Mouse (Mus musculus) spleen, adult 2 months (tissue): ENCODE data around the gene Apbb1. TPM values are rescaled to one million over a fixed set of nuclear protein-coding genes. Genes with fewer than 3 reads are reported as not detected.

ENCODE experiments used
- DNase-seq, 2 experiments: peaks; one replicate each; pipeline versions ENCODE4 v3.0.0 to v3.0.0-alpha.2; 2012 to 2021; ENCODE audit warnings: low spot score in 2 of 2, low read depth in 1 of 2
- H3K27ac ChIP-seq: fragments of 200-500 bp; 2 replicates; pipeline ENCODE4 v1.5.1; 2012; ENCODE audit warnings: low read length, inconsistent platforms; ENCODE audit not compliant: insufficient read depth
- H3K27me3 ChIP-seq: fragments of 200-500 bp; 2 replicates; pipeline ENCODE4 v1.6.1; 2012; ENCODE audit warnings: mild to moderate bottlenecking, moderate library complexity, low read length, inconsistent platforms; ENCODE audit not compliant: control insufficient read depth, insufficient read depth
- H3K36me3 ChIP-seq: fragments of 200-500 bp; 2 replicates; pipeline ENCODE4 v1.6.1; 2012; ENCODE audit warnings: mild to moderate bottlenecking, low read length, inconsistent platforms; ENCODE audit not compliant: control insufficient read depth, insufficient read depth
- H3K4me1 ChIP-seq: fragments of 200-500 bp; 2 replicates; pipeline ENCODE4 v1.6.1; 2011; ENCODE audit warnings: inconsistent platforms; ENCODE audit not compliant: control insufficient read depth, insufficient read depth, insufficient read length
- H3K4me3 ChIP-seq: fragments of 200-500 bp; 2 replicates; pipeline ENCODE4 v1.5.1; 2011; ENCODE audit warnings: mild to moderate bottlenecking, inconsistent platforms; ENCODE audit not compliant: insufficient read depth, insufficient read length; ENCODE audit errors: extremely low read depth
- CTCF ChIP-seq: fragments of 200-500 bp; IDR thresholded peaks from 2 replicates; pipeline ENCODE4 v1.5.1; 2011; ENCODE audit warnings: mild to moderate bottlenecking, inconsistent platforms; ENCODE audit not compliant: insufficient read depth, insufficient read length, insufficient replicate concordance; ENCODE audit errors: extremely low read depth
- POLR2A ChIP-seq: fragments of 200-500 bp; IDR thresholded peaks from 2 replicates; pipeline ENCODE4 v1.6.1; 2011; ENCODE audit warnings: low read depth, low read length, inconsistent platforms
- WGBS: fragments of 180-500 bp; shearing (Covaris S2); methylation state at CpG from one replicate; pipeline ENCODE4 v1.1.7; 2018; 5-methylcytosine and 5-hydroxymethylcytosine counted together
- polyA plus RNA-seq: library from polyadenylated mRNA; depleted of rRNA; stranded (reverse); fragments of >200 nt; gene quantifications from 2 replicates; pipeline ENCODE4 v1.2.3, GENCODE M21; 2012; rRNA removed

The Apbb1 gene
- polyA plus RNA-seq, result 9.9 and 12.7 TPM in 2 replicates

DNA sequence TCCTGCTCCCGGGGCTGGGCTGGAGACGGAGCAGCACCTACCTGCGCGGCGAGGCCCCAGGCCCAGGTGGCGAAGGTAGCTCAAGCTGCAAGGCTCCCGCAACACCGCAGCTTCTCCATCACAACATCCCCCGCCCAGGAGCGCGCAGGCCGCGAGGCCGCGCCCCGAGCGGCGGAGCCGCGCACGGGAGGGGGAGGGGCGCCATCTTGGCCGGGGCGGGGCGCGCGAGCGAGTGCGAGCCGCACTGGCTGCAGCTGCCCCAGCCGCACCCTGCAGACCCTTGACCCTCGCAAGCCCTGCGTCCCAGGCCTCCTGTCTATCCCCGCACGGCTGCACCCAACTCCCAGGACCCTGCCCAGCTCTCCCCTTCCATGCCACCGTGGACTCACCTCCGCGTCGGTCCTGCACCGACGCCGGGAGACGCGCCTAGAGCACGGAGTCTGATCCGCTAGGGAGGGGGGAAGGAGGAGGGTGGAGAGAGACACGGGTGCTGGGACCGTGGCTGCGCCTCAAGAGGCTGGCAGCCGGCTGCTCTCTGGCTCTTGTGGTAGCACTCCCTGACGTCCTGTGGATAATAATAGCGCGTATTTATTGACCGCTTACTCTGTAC lies at the start of gene Apbb1:
TSS of gene Apbb1 (minus strand) at position 560 of the 610 bp plus-strand sequence.
- Histone ChIP-seq H3K4me3 (peak within 1 kb of the TSS; percentile 83), H3K27ac (no peak within 1 kb of the TSS), H3K4me1 (peaks cover 2% of the 10 kb centered on the region; the same call in 1 of the 2 replicates), H3K27me3 (peaks cover 5% of the 10 kb centered on the region), H3K36me3 (no peaks in the 10 kb centered on the region)
- TF ChIP-seq POLR2A, result no peak
- no peak for TF ChIP-seq CTCF
- peak; percentile 15 to 32 for DNase-seq
- 1% methylated on average over 54 of the region's 54 CpGs for WGBS

GRCm38 (mm10) chr7:105628633-105629032 lies 47.2 kb upstream of the Apbb1 start:
- no peak overlapping the region for H3K27ac ChIP-seq

GRCm38 (mm10) chr7:105625397-105625796 lies 43.9 kb upstream of the Apbb1 start:
- no peaks in the 10 kb centered on the region for H3K27me3 ChIP-seq
- no peaks in the 10 kb centered on the region for H3K36me3 ChIP-seq
- 86% methylated on average over 6 of the region's 6 CpGs for WGBS
- H3K4me3 ChIP-seq, result no peak overlapping the region
- no peak overlapping the region for H3K27ac ChIP-seq
- DNase-seq, result no peak
- H3K4me1 ChIP-seq, result peaks cover 6% of the 10 kb centered on the region
- no peak for TF ChIP-seq CTCF
- TF ChIP-seq POLR2A, result no peak

More at GRCm38 (mm10) chr7:105628633-105629032, 47.2 kb upstream of the Apbb1 start:
- TF ChIP-seq CTCF, result no peak
- no peak for TF ChIP-seq POLR2A
- Histone ChIP-seq H3K4me1 (peaks cover 8% of the 10 kb centered on the region), H3K4me3 (no peak overlapping the region), H3K27me3 (0 out of 2 replicates have a peak, but pooled peaks cover 2% of the 10 kb centered on the region), H3K36me3 (no peaks in the 10 kb centered on the region)
- 15% methylated on average over 3 of the region's 3 CpGs for WGBS
- DNase-seq, result no peak

DNA sequence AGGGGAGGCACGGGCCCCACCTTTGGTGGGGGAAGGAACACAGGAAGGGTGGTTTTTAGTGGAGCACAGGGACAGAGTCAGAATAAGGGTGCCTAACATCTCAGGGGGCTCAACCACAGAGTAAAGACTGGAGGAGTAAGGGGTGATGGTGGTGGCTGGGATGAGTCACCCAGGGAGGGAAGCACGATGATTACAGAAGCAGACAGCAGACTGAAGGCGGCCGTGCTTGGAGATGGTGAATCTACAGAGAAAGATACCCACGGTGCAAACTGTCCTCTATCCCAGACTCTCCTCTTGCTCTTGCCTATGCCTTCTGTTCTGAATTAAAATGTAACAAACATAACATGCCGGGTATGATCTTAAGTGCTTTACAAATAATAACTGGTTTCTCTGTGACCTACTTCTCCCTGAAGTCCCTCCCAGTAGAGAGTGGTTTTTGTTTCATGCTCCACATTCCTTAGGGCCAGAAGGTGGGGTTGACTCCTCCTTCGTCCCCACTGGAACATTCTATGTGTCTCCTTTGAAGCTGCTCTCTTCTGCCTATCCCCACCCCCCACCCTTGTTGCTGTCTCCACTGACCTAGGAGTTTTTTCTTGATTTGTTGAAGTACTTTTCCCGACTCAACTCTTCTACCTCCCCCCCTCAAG lies 40.3 kb upstream of the Apbb1 start:
- no peak overlapping the region for H3K27ac ChIP-seq
- no peak for TF ChIP-seq POLR2A
- no peak for TF ChIP-seq CTCF
- no peak overlapping the region for H3K4me3 ChIP-seq
- 85% methylated on average over 8 of the region's 8 CpGs for WGBS
- no peaks in the 10 kb centered on the region for H3K27me3 ChIP-seq
- no peaks in the 10 kb centered on the region for H3K4me1 ChIP-seq
- H3K36me3 ChIP-seq, result peaks cover 8% of the 10 kb centered on the region
- DNase-seq, result no peak

DNA sequence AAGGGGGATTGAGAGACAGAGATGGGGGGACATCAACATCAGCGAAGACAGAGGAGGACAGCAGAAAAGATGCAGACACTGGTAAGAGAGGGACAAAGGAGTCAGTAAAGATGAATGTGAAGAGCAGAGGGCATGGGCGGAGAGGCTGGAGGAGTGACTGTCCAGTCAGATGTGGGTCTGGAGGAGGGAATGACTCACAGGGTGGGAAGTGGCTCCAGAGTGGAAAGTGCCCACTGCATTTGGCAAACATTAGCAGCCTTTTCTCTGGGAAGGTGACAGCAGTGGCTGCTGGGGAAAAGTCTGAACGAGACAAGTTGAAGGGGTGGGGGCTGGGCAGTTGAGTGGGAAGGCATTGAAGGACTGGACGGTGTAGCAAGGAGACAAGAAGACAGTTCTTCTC lies 39.6 kb upstream of the Apbb1 start:
- Histone ChIP-seq H3K4me1 (no peaks in the 10 kb centered on the region), H3K27me3 (no peaks in the 10 kb centered on the region), H3K27ac (no peak overlapping the region), H3K36me3 (peaks cover 8% of the 10 kb centered on the region), H3K4me3 (no peak overlapping the region)
- WGBS, result 90% methylated on average over 4 of the region's 4 CpGs
- DNase-seq, result no peak
- TF ChIP-seq POLR2A, result no peak
- TF ChIP-seq CTCF, result no peak

- no peak overlapping the region for H3K4me3 ChIP-seq
- 89% methylated on average over 3 of the region's 3 CpGs for WGBS
- no peak overlapping the region for H3K27ac ChIP-seq
- H3K4me1 ChIP-seq, result no peaks in the 10 kb centered on the region
- peaks cover 8% of the 10 kb centered on the region for H3K36me3 ChIP-seq
- DNase-seq, result no peak
- no peak for TF ChIP-seq CTCF
- TF ChIP-seq POLR2A, result no peak
- no peaks in the 10 kb centered on the region for H3K27me3 ChIP-seq
These were observed 38.2 kb upstream of the Apbb1 start for GRCm38 (mm10) chr7:105619701-105620100.

- Histone ChIP-seq H3K4me1 (no peaks in the 10 kb centered on the region), H3K27me3 (no peaks in the 10 kb centered on the region), H3K4me3 (no peak overlapping the region), H3K27ac (no peak overlapping the region), H3K36me3 (peaks cover 8% of the 10 kb centered on the region)
- WGBS, result 93% methylated on average over 22 of the region's 22 CpGs
- DNase-seq, result no peak
- TF ChIP-seq POLR2A (no peak), CTCF (no peak)
These were observed 36.4 kb upstream of the Apbb1 start for GRCm38 (mm10) chr7:105617810-105618209.
